In genomic region chrX:13471925-13472324, GRCm38 (mm10) we compare ENCODE assay signal across 14 mouse cellular contexts. TPM values are rescaled to one million over a fixed set of nuclear protein-coding genes. Genes with fewer than 3 reads are reported as not detected.
"Had no signal": no experiment of that assay in that cellular context is flagged by ENCODE, and none has a peak within 500 bp of the region (broad histone marks: within the 10 kb centered on the region; RNA-seq: fewer than 3 reads in every experiment).

No protein-coding gene starts in this region.

- H3K4me3 ChIP-seq: limb, embryonic 13.5 days; megakaryocyte, embryonic 14.5 days; midbrain, embryonic 12.5 days had no signal

- H3K9me3 ChIP-seq: limb, embryonic 13.5 days; midbrain, embryonic 12.5 days had no signal

- H3K4me1 ChIP-seq: limb, embryonic 13.5 days; midbrain, embryonic 12.5 days had no signal

- H3K27ac ChIP-seq: kidney, postnatal 0 days; limb, embryonic 13.5 days; liver, embryonic 14.5 days; midbrain, embryonic 12.5 days had no signal

- H3K36me3 ChIP-seq: limb, embryonic 13.5 days; midbrain, embryonic 12.5 days had no signal

- H3K4me2 ChIP-seq: limb, embryonic 13.5 days; midbrain, embryonic 12.5 days had no signal

- ATAC-seq: midbrain, embryonic 16.5 days had no signal

- DNase-seq: kidney, adult 9 months; kidney, postnatal 36 days; left cerebral cortex, postnatal 4 days; lung, adult 18-20 months; thymus, adult 2 months; thymus, postnatal 25 days had no signal

- H3K9ac ChIP-seq: limb, embryonic 13.5 days; liver, embryonic 14.5 days; midbrain, embryonic 12.5 days had no signal

RNA-seq across cellular contexts. Expression of gene Nyx, which starts 6.0 kb away (rescaled TPM):
- total RNA-seq: liver, adult 2 months had no signal
- polyA plus RNA-seq: stomach, embryonic 14.5 days had no signal
